Mouse (Mus musculus): ENCODE measurements at regions not wholly inside any gene's neighbourhood (a gene's known extent, or its start where the extent isn't known, plus 50 kb on each side); places are given as distances from the start of the nearest gene placed in this dataset.

- Histone ChIP-seq H3K4me3 (replicated peaks) (no peak overlapping the region), H3K9me3 (no peaks in the 10 kb centered on the region), H3K36me3 (replicated peaks) (no peaks in the 10 kb centered on the region), H3K27ac (no peak overlapping the region), H3K4me2 (no peak overlapping the region), H3K9ac (no peak overlapping the region), H3K4me1 (no peaks in the 10 kb centered on the region), H3K27me3 (no peaks in the 10 kb centered on the region; the same call in 1 of the 2 replicates)
- 83% methylated on average over 7 of the region's 7 CpGs for WGBS
- no peak for ATAC-seq (ENCODE audit: low FRiP score)
These were observed 206.7 kb upstream of the Prkcq start for GRCm38 (mm10) chr2:10965224-10965623.

DNA sequence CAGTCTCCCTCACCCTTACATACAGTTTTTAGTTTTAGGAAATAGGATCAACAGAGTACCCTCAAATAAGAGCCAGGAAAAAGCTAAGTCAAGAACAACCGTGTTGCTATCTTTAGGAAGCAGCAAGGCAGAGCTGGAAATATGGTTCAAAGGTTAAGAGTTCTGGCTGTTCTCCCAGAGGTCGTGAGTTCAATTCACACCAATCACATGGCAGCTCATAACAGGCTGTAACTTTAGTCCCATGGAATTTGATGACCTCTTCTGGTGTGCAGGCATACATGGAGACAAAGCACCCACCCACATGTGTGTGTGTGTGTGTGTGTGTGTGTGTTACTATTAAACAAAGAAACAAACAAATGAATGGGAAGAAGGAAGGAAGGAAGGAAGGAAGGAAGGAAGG lies 205.0 kb upstream of the Prkcq start:
- Histone ChIP-seq H3K9ac (no peak overlapping the region), H3K4me1 (no peaks in the 10 kb centered on the region), H3K36me3 (replicated peaks) (no peaks in the 10 kb centered on the region), H3K4me2 (no peak overlapping the region), H3K27me3 (no peaks in the 10 kb centered on the region; the same call in 1 of the 2 replicates), H3K27ac (no peak overlapping the region), H3K4me3 (replicated peaks) (no peak overlapping the region), H3K9me3 (no peaks in the 10 kb centered on the region)
- ATAC-seq (ENCODE audit: low FRiP score) = no peak
- WGBS = 88% methylated on average over 2 of the region's 2 CpGs

DNA sequence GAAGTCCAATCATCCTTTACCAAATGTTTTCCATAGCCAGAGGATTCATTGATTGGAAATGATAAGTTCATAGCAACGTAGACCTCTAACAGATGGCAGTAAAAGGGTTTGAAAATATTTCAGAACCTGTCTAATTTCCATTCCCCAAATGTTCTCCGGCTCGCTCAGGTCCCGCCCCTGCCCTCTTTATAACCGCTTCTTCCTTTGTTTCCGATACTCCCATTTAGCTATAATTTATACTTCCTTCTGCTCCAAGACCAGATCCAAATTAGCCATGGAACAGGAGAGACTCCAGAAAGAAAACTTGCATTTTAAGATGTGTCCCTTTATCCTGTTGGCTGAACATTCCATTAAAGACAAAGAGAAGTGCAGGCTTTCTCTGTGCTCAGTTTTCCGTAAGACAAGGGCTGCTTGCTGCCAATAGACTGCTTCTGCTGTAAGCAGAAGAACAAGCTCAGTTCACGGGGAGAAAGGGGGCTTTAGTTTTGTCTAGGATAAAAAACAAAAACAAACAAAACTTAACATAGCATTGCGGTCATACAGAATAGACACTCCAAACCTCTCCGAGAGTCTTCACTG lies 202.7 kb upstream of the Prkcq start:
- H3K4me1 ChIP-seq = no peaks in the 10 kb centered on the region
- H3K4me2 ChIP-seq = peak overlapping the region; percentile 8; the same call in 1 of the 2 replicates
- no peaks in the 10 kb centered on the region for H3K9me3 ChIP-seq
- WGBS = 40% methylated on average over 10 of the region's 10 CpGs
- peaks cover 3% of the 10 kb centered on the region; the same call in 1 of the 2 replicates for H3K27me3 ChIP-seq
- H3K4me3 ChIP-seq (replicated peaks) = no peak overlapping the region
- no peaks in the 10 kb centered on the region for H3K36me3 ChIP-seq (replicated peaks)
- ATAC-seq (ENCODE audit: low FRiP score) = peak; percentile 23; the same call in 1 of the 2 replicates
- H3K9ac ChIP-seq = no peak overlapping the region
- no peak overlapping the region for H3K27ac ChIP-seq

- Histone ChIP-seq H3K27me3 (peaks cover 3% of the 10 kb centered on the region; the same call in 1 of the 2 replicates), H3K36me3 (replicated peaks) (no peaks in the 10 kb centered on the region), H3K4me3 (replicated peaks) (no peak overlapping the region), H3K27ac (no peak overlapping the region), H3K9me3 (no peaks in the 10 kb centered on the region), H3K9ac (no peak overlapping the region), H3K4me1 (peaks cover 4% of the 10 kb centered on the region; the same call in 1 of the 2 replicates), H3K4me2 (no peak overlapping the region)
- no peak for ATAC-seq (ENCODE audit: low FRiP score)
- WGBS = 76% methylated on average over 3 of the region's 3 CpGs
These were observed 199.9 kb upstream of the Prkcq start for GRCm38 (mm10) chr2:10972051-10972450.

GRCm38 (mm10) chr2:10978772-10979171 lies 193.1 kb upstream of the Prkcq start:
- H3K9me3 ChIP-seq = no peaks in the 10 kb centered on the region
- ATAC-seq (ENCODE audit: low FRiP score) = no peak
- no peak overlapping the region for H3K4me3 ChIP-seq (replicated peaks)
- no peak overlapping the region for H3K4me2 ChIP-seq
- WGBS = 70% methylated on average over 5 of the region's 5 CpGs
- H3K27me3 ChIP-seq = no peaks in the 10 kb centered on the region
- no peaks in the 10 kb centered on the region for H3K36me3 ChIP-seq (replicated peaks)
- no peak overlapping the region for H3K9ac ChIP-seq
- H3K4me1 ChIP-seq = peaks cover 4% of the 10 kb centered on the region; the same call in 1 of the 2 replicates
- H3K27ac ChIP-seq = no peak overlapping the region

DNA sequence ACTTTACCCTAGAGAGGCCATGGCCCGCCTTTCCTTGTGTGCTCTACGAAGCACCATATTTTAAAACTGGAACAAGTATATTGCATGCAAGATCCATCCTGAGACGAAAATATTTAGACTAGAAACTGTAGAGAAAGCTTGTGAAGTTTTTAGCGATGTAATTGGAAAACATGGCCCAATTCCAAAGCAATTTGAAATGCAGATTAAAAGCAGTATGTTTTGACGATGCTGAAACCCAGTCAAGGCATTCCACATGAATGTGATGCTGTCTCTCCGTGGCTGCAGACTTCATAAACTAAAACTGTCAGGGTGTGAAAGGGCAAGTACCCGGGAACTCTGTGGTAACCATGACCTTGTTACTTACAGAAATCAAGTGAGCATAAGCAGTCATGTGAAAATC lies 185.8 kb upstream of the Prkcq start:
- Histone ChIP-seq H3K36me3 (replicated peaks) (no peaks in the 10 kb centered on the region), H3K4me2 (no peak overlapping the region), H3K27me3 (no peaks in the 10 kb centered on the region), H3K4me1 (no peaks in the 10 kb centered on the region), H3K9me3 (no peaks in the 10 kb centered on the region), H3K9ac (no peak overlapping the region), H3K27ac (no peak overlapping the region), H3K4me3 (replicated peaks) (no peak overlapping the region)
- WGBS = 81% methylated on average over 7 of the region's 7 CpGs
- no peak for ATAC-seq (ENCODE audit: low FRiP score)

DNA sequence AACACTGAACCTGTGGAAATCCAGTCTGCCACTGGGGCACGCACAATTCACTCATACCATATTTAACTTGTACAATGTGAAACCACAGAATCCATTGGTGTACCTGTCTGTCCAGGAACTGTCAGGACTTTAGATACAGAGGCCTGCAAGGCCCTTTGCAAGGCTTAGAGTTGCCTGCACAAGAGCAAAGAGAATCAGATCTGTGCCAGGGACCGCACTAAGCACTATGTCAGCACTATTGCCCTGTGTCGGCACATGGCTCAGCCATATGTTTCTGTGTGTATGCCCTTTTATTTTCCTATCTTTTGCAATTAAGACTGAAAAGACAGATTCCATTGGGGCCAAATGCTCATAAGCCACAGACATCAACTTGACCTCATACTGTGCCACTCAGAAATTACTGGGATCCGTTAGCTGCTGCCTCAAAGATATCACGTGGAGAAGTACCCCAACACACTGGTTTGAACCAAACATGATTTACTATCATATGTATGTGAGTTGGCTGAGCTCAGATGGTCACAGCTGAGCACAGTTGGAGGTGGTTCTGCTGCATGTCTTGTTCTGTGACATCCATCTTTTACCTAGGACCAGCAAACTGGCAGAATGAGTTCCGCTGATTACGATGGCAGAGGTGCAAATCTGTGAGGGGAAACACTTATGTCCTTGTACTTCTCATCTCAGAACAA lies 181.7 kb upstream of the Prkcq start:
- no peaks in the 10 kb centered on the region for H3K27me3 ChIP-seq
- 94% methylated on average over 7 of the region's 7 CpGs for WGBS
- H3K36me3 ChIP-seq (replicated peaks) = no peaks in the 10 kb centered on the region
- no peaks in the 10 kb centered on the region for H3K4me1 ChIP-seq
- H3K9me3 ChIP-seq = no peaks in the 10 kb centered on the region
- no peak overlapping the region for H3K27ac ChIP-seq
- H3K4me2 ChIP-seq = no peak overlapping the region
- H3K4me3 ChIP-seq (replicated peaks) = no peak overlapping the region
- no peak for ATAC-seq (ENCODE audit: low FRiP score)
- H3K9ac ChIP-seq = no peak overlapping the region

DNA sequence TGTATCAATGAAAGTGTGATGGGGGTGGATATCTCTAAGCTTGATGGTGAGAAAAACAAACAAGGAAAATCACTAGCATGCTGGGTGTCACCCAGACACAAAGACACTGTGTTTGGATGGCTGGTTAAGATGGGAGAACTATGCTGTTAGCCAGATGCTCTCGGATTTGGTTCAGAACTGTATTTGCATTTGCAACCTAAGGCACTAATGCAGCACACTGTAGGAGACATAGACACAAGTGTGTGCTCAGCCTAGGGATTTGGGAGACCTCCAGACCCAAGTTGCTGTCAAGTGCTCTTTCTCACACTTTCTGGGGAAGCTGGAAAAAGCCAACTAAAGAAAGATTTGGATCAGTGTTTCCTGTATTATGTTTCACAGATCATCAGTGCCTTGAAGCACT lies 173.1 kb upstream of the Prkcq start:
- Histone ChIP-seq H3K27me3 (no peaks in the 10 kb centered on the region), H3K27ac (no peak overlapping the region), H3K9ac (no peak overlapping the region), H3K4me2 (no peak overlapping the region), H3K36me3 (replicated peaks) (no peaks in the 10 kb centered on the region), H3K4me1 (no peaks in the 10 kb centered on the region), H3K4me3 (replicated peaks) (no peak overlapping the region), H3K9me3 (no peaks in the 10 kb centered on the region)
- no peak for ATAC-seq (ENCODE audit: low FRiP score)
- 66% methylated on average over 1 of the region's 1 CpGs for WGBS

DNA sequence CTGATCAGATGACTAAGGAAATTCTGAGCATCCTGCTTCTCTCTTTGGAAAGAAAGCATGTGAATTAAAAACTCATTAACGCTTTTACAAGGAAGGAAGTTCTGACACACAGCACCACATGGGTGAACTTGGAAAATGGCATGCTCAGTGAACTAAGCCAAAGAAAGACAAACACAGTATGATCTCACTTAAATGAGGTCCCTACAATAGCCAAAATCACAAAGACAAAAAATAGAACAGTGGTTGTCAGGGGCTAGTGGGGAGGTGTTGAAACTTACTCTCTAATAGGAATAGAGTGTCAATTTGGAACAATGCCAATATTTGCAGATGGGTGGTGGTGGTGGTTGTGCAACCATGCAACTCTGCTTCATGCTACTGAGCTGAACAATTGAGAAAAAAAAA lies 172.7 kb upstream of the Prkcq start:
- Histone ChIP-seq H3K9me3 (no peaks in the 10 kb centered on the region), H3K27ac (no peak overlapping the region), H3K27me3 (no peaks in the 10 kb centered on the region), H3K4me1 (no peaks in the 10 kb centered on the region), H3K4me3 (replicated peaks) (no peak overlapping the region), H3K4me2 (no peak overlapping the region), H3K36me3 (replicated peaks) (no peaks in the 10 kb centered on the region), H3K9ac (no peak overlapping the region)
- WGBS = 58% methylated on average over 1 of the region's 1 CpGs
- no peak; the same call in 1 of the 2 replicates for ATAC-seq (ENCODE audit: low FRiP score)

DNA sequence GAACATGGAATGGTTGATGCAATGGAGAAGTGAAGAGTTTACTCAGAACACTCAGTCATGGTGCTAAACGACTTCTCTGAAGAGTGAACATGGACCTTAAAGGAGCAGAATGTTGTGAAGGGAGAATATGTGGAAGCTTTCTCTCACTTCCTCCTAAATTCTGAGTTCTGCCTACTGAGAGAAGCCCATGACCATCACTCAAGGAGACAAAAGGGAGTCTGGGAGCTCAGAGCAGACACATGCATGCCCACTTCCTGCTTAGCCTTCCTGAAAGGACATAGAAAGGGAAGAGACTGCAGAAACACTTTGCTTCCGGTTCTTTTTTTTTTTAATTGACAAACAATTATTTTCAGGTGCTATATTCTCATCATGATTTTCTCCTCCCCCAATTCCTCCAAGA lies 166.1 kb upstream of the Prkcq start:
- Histone ChIP-seq H3K4me1 (no peaks in the 10 kb centered on the region), H3K36me3 (replicated peaks) (no peaks in the 10 kb centered on the region), H3K27me3 (no peaks in the 10 kb centered on the region), H3K27ac (no peak overlapping the region), H3K9me3 (no peaks in the 10 kb centered on the region), H3K4me2 (no peak overlapping the region), H3K9ac (no peak overlapping the region), H3K4me3 (replicated peaks) (no peak overlapping the region)
- whole genome bisulfite sequencing = 80% methylated on average over 2 of the region's 2 CpGs
- no peak for ATAC-seq (ENCODE audit: low FRiP score)

GRCm38 (mm10) chr2:11011041-11011962 lies 160.6 kb upstream of the Prkcq start:
- no peaks in the 10 kb centered on the region for H3K27me3 ChIP-seq
- WGBS = 51% methylated on average over 11 of the region's 11 CpGs
- no peak overlapping the region for H3K9ac ChIP-seq
- H3K4me3 ChIP-seq (replicated peaks) = no peak overlapping the region
- H3K9me3 ChIP-seq = no peaks in the 10 kb centered on the region
- ATAC-seq (ENCODE audit: low FRiP score) = no peak
- H3K27ac ChIP-seq = no peak overlapping the region
- peaks cover 9% of the 10 kb centered on the region for H3K4me1 ChIP-seq
- H3K36me3 ChIP-seq (replicated peaks) = no peaks in the 10 kb centered on the region
- no peak overlapping the region for H3K4me2 ChIP-seq

DNA sequence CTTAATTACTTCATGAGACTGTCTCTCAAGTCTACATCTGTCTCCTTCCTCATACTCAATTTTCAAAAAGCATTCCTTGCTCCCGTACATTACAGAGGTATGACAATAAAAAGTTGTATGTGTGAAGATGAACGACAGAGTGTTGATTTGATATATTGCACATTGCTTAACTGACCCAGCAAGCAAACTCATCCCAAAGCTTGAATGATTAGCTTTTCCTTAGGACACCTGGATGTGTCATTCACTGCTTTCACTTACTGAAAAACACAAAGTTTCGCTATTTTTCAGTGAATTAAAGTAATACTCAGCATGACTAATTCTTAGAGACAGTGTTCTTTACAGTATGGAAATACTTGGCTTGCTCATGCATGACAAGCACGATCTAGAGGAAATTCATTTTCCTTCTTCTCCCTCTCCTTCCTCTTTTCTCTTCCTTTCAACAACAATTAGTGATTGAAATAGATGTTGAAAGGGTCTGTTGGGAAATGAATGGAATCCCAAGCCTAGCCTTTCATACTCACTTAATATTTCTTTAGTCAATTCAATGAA lies 159.5 kb upstream of the Prkcq start:
- no peaks in the 10 kb centered on the region for H3K36me3 ChIP-seq (replicated peaks)
- no peaks in the 10 kb centered on the region for H3K9me3 ChIP-seq
- no peak overlapping the region for H3K4me3 ChIP-seq (replicated peaks)
- 87% methylated on average over 4 of the region's 4 CpGs for WGBS
- no peak overlapping the region for H3K27ac ChIP-seq
- no peak overlapping the region for H3K9ac ChIP-seq
- no peak overlapping the region for H3K4me2 ChIP-seq
- peaks cover 9% of the 10 kb centered on the region for H3K4me1 ChIP-seq
- H3K27me3 ChIP-seq = no peaks in the 10 kb centered on the region
- ATAC-seq (ENCODE audit: low FRiP score) = no peak

Measured in forebrain, embryonic 12.5 days (tissue).